Mouse (Mus musculus): ENCODE measurements at regions not wholly inside any gene's neighbourhood (a gene's known extent, or its start where the extent isn't known, plus 50 kb on each side); places are given as distances from the start of the nearest gene placed in this dataset.
"Not testable (repeated sequence)": the region's sequence is repeated elsewhere in the genome, so short reads cannot be mapped to it uniquely, and the experiment has no call there.

DNA sequence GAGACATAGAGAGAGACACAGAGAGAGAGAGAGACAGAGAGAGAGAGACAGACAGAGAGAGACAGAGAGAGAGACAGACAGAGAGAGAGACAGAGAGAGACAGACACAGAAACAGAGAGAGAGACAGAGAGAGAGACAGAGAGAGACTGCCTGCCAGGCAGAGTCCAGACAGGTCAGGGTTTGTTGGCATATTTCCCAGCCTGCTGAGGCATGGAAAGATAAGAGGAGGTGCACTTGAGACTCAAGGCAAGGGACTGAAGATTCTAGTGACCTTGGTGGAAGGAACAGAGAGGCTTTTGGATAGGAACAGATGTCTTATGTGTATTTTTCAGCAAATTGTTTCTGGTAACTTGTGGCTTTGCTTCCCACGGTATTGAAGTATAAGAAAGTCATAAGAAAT, 186.5 kb downstream of the Osr1 start:
- 59% methylated on average over 1 of the region's 1 CpGs for WGBS
- no peaks in the 10 kb centered on the region for H3K9me3 ChIP-seq (replicated peaks; ENCODE audit: control insufficient read depth, low read length)
- DNase-seq (ENCODE audit: low spot score) (no peak), ATAC-seq (ENCODE audit: insufficient read depth, low read depth) (no peak)
- no peak overlapping the region for H3K9ac ChIP-seq (replicated peaks; ENCODE audit: low read depth, low read length)
- no peak overlapping the region for H3K27ac ChIP-seq (ENCODE audit: low read depth)
- no peaks in the 10 kb centered on the region for H3K36me3 ChIP-seq (replicated peaks; ENCODE audit: control insufficient read depth, insufficient read depth, low read length)
- no peak overlapping the region for H3K4me2 ChIP-seq (ENCODE audit: low read depth, low read length)
- H3K27me3 ChIP-seq (ENCODE audit: control insufficient read depth, insufficient read depth, low read length): no peaks in the 10 kb centered on the region
- no peak overlapping the region for H3K4me3 ChIP-seq (ENCODE audit: low read depth, low read length)
- no peaks in the 10 kb centered on the region for H3K4me1 ChIP-seq (ENCODE audit: control insufficient read depth, insufficient read depth)
- TF ChIP-seq CTCF (IDR thresholded peaks at IDR 0.05; ENCODE audit: low read depth) (no peak), EP300 (IDR thresholded peaks at IDR 0.05; ENCODE audit: low read depth) (no peak)

DNA sequence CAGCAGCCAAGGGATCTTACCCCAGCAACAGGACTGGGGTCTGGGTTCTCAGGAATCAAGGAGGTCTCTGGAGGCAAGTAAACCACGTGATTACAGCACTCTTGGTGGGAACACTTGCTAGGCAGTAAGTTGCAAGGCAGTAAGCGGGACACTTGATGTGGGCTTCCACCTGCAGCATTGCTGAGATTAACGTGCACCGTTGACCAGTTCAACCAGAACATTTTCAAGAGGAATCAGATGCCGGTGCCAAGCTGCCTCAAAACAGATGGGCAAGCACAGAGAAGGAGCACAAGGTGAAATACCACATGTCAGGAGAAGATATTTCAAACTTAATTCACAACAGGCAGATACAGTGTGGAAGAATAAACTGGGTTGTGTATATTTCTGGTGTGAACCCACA, 190.9 kb downstream of the Osr1 start:
- DNase-seq (ENCODE audit: low spot score) (no peak), ATAC-seq (ENCODE audit: insufficient read depth, low read depth) (no peak)
- Histone ChIP-seq H3K4me3 (ENCODE audit: low read depth, low read length) (no peak overlapping the region), H3K27me3 (ENCODE audit: control insufficient read depth, insufficient read depth, low read length) (no peaks in the 10 kb centered on the region), H3K9ac (replicated peaks; ENCODE audit: low read depth, low read length) (no peak overlapping the region), H3K4me1 (ENCODE audit: control insufficient read depth, insufficient read depth) (no peaks in the 10 kb centered on the region), H3K27ac (ENCODE audit: low read depth) (no peak overlapping the region), H3K36me3 (replicated peaks; ENCODE audit: control insufficient read depth, insufficient read depth, low read length) (no peaks in the 10 kb centered on the region), H3K9me3 (replicated peaks; ENCODE audit: control insufficient read depth, low read length) (no peaks in the 10 kb centered on the region), H3K4me2 (ENCODE audit: low read depth, low read length) (no peak overlapping the region)
- WGBS: 36% methylated on average over 5 of the region's 5 CpGs
- TF ChIP-seq EP300 (IDR thresholded peaks at IDR 0.05; ENCODE audit: low read depth) (no peak), CTCF (IDR thresholded peaks at IDR 0.05; ENCODE audit: low read depth) (no peak)

DNA sequence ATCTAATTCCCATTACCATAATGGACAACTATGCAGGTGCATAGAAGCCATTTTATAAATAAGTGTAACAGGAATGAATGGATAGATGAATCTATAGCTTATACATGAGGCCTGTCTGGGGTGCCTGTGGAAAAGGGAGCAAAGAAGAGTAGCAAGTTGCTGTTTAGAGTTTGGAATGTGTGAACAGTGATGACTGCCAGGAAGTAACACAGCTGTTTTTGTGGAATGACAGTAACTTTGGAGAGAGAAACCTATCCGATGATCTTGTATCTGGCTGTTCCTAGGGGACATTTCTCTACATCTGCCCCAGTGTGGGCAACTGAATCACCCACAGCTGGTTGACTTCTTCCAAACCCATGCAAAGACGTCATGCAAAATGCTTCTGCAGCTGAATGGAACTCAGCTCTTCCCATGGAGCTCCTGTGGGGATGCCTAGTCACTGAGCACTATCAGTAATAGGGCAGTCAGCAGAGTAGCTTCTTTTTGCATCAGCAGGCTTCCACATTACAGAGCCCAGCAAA, 192.4 kb downstream of the Osr1 start:
- H3K4me1 ChIP-seq (ENCODE audit: control insufficient read depth, insufficient read depth); DNase-seq (ENCODE audit: low spot score); H3K4me2 ChIP-seq (ENCODE audit: low read depth, low read length); H3K27ac ChIP-seq (ENCODE audit: low read depth); H3K27me3 ChIP-seq (ENCODE audit: control insufficient read depth, insufficient read depth, low read length); H3K9ac ChIP-seq (replicated peaks; ENCODE audit: low read depth, low read length); ATAC-seq (ENCODE audit: insufficient read depth, low read depth); H3K9me3 ChIP-seq (replicated peaks; ENCODE audit: control insufficient read depth, low read length); H3K4me3 ChIP-seq (ENCODE audit: low read depth, low read length); H3K36me3 ChIP-seq (replicated peaks; ENCODE audit: control insufficient read depth, insufficient read depth, low read length): not testable (repeated sequence)
- WGBS: 55% methylated on average over 2 of the region's 2 CpGs

DNA sequence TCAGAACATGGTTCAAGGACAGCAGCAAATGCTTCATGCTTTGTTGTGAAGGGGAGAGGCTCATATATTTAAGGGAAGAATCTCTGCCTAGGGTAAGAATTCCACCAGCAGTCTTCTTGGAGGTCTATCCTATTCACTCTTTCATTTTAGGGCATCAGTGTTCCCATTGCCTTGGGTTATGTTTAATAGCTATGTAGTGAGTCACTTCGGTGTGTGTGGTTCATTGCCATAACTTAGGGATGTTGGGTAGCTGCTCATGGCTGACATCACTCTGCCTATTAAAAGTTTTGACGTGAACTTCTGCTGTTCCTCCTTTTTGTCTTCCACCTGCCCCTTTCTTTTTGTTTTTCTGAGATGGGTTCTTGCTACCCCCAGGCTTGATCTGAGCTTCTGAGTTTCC, 192.9 kb downstream of the Osr1 start:
- Histone ChIP-seq H3K4me3 (ENCODE audit: low read depth, low read length) (no peak overlapping the region), H3K4me1 (ENCODE audit: control insufficient read depth, insufficient read depth) (no peaks in the 10 kb centered on the region), H3K4me2 (ENCODE audit: low read depth, low read length) (no peak overlapping the region), H3K9me3 (replicated peaks; ENCODE audit: control insufficient read depth, low read length) (no peaks in the 10 kb centered on the region), H3K27ac (ENCODE audit: low read depth) (no peak overlapping the region), H3K27me3 (ENCODE audit: control insufficient read depth, insufficient read depth, low read length) (no peaks in the 10 kb centered on the region), H3K9ac (replicated peaks; ENCODE audit: low read depth, low read length) (no peak overlapping the region), H3K36me3 (replicated peaks; ENCODE audit: control insufficient read depth, insufficient read depth, low read length) (no peaks in the 10 kb centered on the region)
- WGBS: 86% methylated on average over 2 of the region's 2 CpGs
- DNase-seq (ENCODE audit: low spot score) (no peak), ATAC-seq (ENCODE audit: insufficient read depth, low read depth) (no peak)
- TF ChIP-seq EP300 (IDR thresholded peaks at IDR 0.05; ENCODE audit: low read depth) (no peak), CTCF (IDR thresholded peaks at IDR 0.05; ENCODE audit: low read depth) (no peak)

DNA sequence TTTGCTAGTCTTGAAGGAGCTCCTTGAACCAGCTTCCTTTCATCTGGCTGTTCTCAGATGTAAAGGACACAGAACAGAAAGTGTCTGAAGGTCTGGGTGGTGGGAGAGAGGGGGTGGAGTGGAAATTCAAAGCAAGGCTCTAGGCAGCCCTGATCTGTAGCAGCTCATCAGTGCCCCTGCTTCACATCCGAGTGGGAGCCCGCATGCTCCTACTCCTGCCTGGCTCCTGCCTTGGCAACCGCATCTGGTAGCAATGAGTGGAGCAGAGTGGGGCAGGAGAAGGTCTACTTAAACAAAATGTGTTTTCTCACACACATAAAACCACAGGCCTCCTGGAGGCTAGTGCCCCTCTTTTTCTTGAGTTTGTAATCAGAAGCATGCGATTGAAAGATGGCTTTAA, 201.0 kb downstream of the Osr1 start:
- WGBS: 79% methylated on average over 4 of the region's 4 CpGs
- TF ChIP-seq CTCF (IDR thresholded peaks at IDR 0.05; ENCODE audit: low read depth): no peak
- H3K4me1 ChIP-seq (ENCODE audit: control insufficient read depth, insufficient read depth): no peaks in the 10 kb centered on the region

DNA sequence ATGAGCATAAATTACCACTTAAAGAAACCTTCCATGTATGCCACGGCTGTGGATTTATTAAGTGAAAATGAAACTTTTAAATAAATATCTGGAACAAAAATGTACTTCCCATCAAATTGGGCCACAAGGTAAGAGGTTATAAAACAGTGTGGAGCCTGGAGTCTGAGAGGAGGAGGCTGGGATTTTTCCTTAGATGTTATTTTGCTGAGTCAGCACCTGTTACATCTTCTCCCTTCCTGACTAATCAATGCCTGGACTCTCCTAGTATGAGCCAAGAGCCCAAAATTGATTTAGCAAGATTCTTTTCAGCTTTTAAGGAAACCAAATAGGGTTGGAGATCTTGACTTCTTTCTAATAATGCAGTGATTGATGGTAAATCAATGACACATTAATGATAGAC, 203.0 kb downstream of the Osr1 start:
- H3K36me3 ChIP-seq (replicated peaks; ENCODE audit: control insufficient read depth, insufficient read depth, low read length): no peaks in the 10 kb centered on the region
- H3K27me3 ChIP-seq (ENCODE audit: control insufficient read depth, insufficient read depth, low read length): no peaks in the 10 kb centered on the region
- no peak for ATAC-seq (ENCODE audit: insufficient read depth, low read depth)
- no peaks in the 10 kb centered on the region for H3K4me1 ChIP-seq (ENCODE audit: control insufficient read depth, insufficient read depth)
- no peaks in the 10 kb centered on the region for H3K9me3 ChIP-seq (replicated peaks; ENCODE audit: control insufficient read depth, low read length)
- 83% methylated on average over 1 of the region's 1 CpGs for WGBS
- DNase-seq (ENCODE audit: low spot score): no peak
- no peak overlapping the region for H3K9ac ChIP-seq (replicated peaks; ENCODE audit: low read depth, low read length)
- H3K4me3 ChIP-seq (ENCODE audit: low read depth, low read length): no peak overlapping the region
- H3K4me2 ChIP-seq (ENCODE audit: low read depth, low read length): no peak overlapping the region
- H3K27ac ChIP-seq (ENCODE audit: low read depth): no peak overlapping the region
- no peak for TF ChIP-seq EP300 (IDR thresholded peaks at IDR 0.05; ENCODE audit: low read depth)
- TF ChIP-seq CTCF (IDR thresholded peaks at IDR 0.05; ENCODE audit: low read depth): no peak

More for the DNA sequence above, 201.0 kb downstream of the Osr1 start:
- no peak overlapping the region for H3K9ac ChIP-seq (replicated peaks; ENCODE audit: low read depth, low read length)
- H3K27me3 ChIP-seq (ENCODE audit: control insufficient read depth, insufficient read depth, low read length): no peaks in the 10 kb centered on the region
- H3K9me3 ChIP-seq (replicated peaks; ENCODE audit: control insufficient read depth, low read length): no peaks in the 10 kb centered on the region
- ATAC-seq (ENCODE audit: insufficient read depth, low read depth): no peak
- H3K27ac ChIP-seq (ENCODE audit: low read depth): no peak overlapping the region
- H3K36me3 ChIP-seq (replicated peaks; ENCODE audit: control insufficient read depth, insufficient read depth, low read length): no peaks in the 10 kb centered on the region
- H3K4me2 ChIP-seq (ENCODE audit: low read depth, low read length): no peak overlapping the region
- H3K4me3 ChIP-seq (ENCODE audit: low read depth, low read length): no peak overlapping the region
- DNase-seq (ENCODE audit: low spot score): no peak

Data from heart, postnatal 0 days (tissue).